Mouse (Mus musculus) retina, embryonic 14.5 days (tissue): Measurements from ENCODE around the gene Kpna2.

Experiments
- DNase-seq: peaks from one replicate; pipeline ENCODE4 v3.0.0-alpha.2; 2015; ENCODE audit warnings: low spot score

Gene Kpna2

GRCm38 (mm10) chr11:106982351-106982750, 17.0 kb downstream of the Kpna2 start:
- no peak for DNase-seq

GRCm38 (mm10) chr11:106981787-106982186, 17.6 kb downstream of the Kpna2 start:
- peak; percentile 40 for DNase-seq

GRCm38 (mm10) chr11:106980455-106980854, 18.9 kb downstream of the Kpna2 start:
- DNase-seq, result peak; percentile 91

GRCm38 (mm10) chr11:106976194-106976593, 23.1 kb downstream of the Kpna2 start:
- no peak for DNase-seq

- DNase-seq, result no peak
These were observed 23.7 kb downstream of the Kpna2 start for GRCm38 (mm10) chr11:106975419-106976177.

GRCm38 (mm10) chr11:106974440-106974839, 24.9 kb downstream of the Kpna2 start:
- DNase-seq, result no peak

- DNase-seq, result no peak
These were observed 26.3 kb downstream of the Kpna2 start for GRCm38 (mm10) chr11:106973016-106973415.

DNA sequence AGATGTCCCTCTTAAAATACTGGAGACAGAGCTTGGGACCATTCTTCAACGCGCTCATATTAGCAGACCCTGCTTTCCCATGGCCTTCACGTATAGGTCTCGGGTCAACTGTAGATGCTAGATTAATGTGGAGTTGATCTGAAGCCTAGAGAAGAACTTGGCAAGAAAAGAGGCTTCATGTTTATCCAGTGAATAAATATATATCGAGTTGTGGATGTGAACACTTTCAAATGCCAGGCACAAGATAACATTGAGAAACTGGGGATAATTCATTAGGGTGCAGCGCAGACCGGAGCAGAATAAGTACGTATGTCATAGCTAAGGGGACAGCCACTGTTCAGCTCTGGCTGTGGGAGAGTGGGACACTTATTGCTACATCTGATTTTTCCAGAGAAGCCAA, 29.5 kb downstream of the Kpna2 start:
- DNase-seq, result no peak

GRCm38 (mm10) chr11:106967630-106968029, 31.7 kb downstream of the Kpna2 start:
- no peak for DNase-seq

GRCm38 (mm10) chr11:106965881-106966280, 33.5 kb downstream of the Kpna2 start:
- DNase-seq, result no peak

- DNase-seq, result no peak
These were observed 37.0 kb downstream of the Kpna2 start for GRCm38 (mm10) chr11:106962310-106962709.

DNA sequence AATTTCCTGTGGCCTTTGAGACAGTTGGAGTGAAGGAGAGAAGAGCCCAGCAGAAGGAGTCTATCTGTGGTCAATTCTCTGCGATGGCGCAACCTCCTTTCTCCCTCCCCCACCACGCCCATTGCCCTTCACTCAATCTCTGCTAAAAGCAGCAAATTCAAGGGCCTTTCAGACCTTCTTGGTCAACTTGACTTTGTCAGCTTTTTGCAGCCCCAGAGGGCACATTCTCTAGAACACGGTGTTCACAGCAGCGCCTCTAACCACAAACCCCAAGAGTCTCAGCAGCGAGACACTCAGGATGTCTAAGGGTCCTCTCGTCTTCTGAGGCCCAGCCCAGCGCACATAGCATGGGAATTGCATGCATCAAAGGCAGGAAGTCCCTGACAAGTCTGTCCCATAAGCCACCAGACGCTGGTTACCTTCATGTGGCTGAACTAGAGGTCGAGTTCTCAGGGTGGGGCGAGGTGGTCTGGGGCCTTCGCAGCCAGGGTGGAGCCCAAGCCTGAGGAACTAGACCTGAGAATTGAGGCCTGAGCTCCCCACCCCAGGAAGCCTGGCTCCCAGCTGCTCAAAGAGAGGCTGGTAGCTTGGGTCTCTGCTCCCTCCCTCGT, 37.8 kb downstream of the Kpna2 start:
- DNase-seq, result no peak

DNA sequence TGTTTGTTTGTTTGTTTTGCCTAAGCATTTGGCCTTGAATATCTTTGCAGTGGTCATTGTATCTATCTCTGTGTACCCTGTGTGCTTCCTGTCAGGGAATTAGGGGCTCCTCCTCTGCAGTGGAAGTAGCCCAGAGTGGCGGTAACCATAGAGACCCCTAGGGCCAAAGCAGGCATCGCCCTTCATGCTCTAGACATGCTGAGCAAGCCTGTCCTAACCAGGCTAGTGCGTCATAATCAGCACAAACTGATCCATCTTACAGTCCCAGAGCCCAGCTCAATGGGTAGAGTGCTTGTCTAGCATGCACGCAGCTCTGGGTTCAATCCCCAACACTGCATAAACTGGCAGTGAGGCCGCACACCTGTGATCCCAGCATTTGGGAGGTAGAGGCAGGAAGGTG, 40.2 kb downstream of the Kpna2 start:
- DNase-seq, result no peak

GRCm38 (mm10) chr11:106958407-106959071, 40.8 kb downstream of the Kpna2 start:
- no peak for DNase-seq

GRCm38 (mm10) chr11:106957271-106957980, 41.9 kb downstream of the Kpna2 start:
- DNase-seq, result no peak

GRCm38 (mm10) chr11:106954566-106954965, 44.8 kb downstream of the Kpna2 start:
- no peak for DNase-seq

DNA sequence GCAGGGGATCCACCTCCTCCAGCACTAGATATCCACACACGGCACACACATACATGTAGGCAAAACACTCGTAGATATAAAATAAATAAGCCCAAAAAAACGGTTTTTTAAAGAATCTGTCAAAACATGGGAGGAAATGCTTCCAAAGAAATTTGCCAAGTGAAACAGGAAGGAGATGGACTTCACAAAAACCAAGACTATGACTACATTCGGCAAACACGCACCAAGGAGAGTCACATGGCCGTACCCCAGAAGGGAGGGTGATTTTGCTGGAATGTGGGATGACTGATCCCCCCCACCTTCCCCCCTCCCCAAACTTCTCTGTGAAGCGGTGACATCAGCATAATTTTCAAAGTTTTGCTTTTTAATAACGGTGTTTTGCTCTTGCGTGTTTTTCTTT, 45.2 kb downstream of the Kpna2 start:
- no peak for DNase-seq
